Mouse (Mus musculus) layer of hippocampus, postnatal 10 days (tissue): Measurements from ENCODE around the gene Zbtb49. TPM values are rescaled to one million over a fixed set of nuclear protein-coding genes. Genes with fewer than 3 reads are reported as not detected.

ENCODE experiments used
- DNase-seq, 2 experiments: peaks; one replicate each; pipeline ENCODE4 v3.0.0; 2021; ENCODE audit warnings: low spot score in 2 of 2
- long read RNA-seq: library from polyadenylated mRNA; stranded (forward); transcript quantifications from one replicate; pipeline ENCODE4 v2.0.0, GENCODE M21; 2023
- total RNA-seq, 2 experiments: library from RNA; stranded (reverse); gene quantifications; 2 replicates each; pipeline ENCODE4 v1.2.3; 2021

Gene Zbtb49
- 10 to 100 TPM; 17.9 to 23.5 TPM for total RNA-seq
- long read RNA-seq, partial matches to known transcripts = 1 of 6 reads
- long read RNA-seq, other reads (novel, unspliced or antisense) = 1 of 6 reads

- peak; percentile 96 to 97 for DNase-seq
Observed at GRCm38 (mm10) chr5:38220328-38220912, at the start of gene Zbtb49, which contains the start of gene Lyar. Zbtb49 (minus strand) TSS chr5:38220457. Lyar (plus strand) TSS chr5:38220470.

GRCm38 (mm10) chr5:38260107-38260682 lies 39.9 kb upstream of the Zbtb49 start, which contains the start of gene Tmem128:
Tmem128 (plus strand) TSS chr5:38260185.
- DNase-seq = peak; percentile 67 to 74

- no peak for DNase-seq
Observed at GRCm38 (mm10) chr5:38259455-38260106, 39.3 kb upstream of the Zbtb49 start.

- DNase-seq = no peak
Observed at GRCm38 (mm10) chr5:38258773-38259146, 38.5 kb upstream of the Zbtb49 start.

DNA sequence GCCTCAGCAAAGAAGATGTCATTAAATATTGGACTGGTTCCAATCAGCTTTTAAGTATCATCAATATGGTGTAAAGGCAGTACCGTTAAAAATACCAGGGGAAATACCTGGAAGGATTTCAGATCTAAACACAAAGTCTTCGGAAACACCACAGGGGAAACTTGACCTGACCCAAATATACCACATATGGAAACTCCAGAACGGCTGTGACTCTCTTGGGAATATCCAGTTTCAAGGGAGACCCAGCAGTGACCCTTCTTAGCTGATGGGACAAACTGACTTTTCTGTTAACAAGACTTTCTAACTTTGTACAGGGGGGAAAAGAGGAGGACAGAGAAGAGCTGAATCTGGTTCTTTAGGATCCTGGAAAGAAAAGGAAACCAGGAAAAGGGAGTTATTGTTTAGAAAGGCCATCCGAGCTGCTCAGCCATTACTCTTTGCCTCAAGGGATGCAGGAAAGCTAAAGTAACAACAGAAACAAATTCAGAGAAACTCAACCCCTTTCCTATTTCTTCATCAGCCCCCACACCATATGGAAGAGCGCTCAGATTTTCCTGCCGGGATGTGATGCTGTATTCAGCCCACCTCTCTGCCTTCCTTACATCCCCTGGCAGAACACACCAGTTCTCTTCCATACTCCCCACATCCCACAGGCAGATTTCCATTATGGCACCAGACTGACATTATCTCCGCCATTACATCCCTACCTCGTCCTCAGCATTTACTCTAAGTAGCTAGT lies 37.9 kb upstream of the Zbtb49 start:
- DNase-seq = no peak

GRCm38 (mm10) chr5:38256551-38256950 lies 36.3 kb upstream of the Zbtb49 start:
- no peak for DNase-seq

DNA sequence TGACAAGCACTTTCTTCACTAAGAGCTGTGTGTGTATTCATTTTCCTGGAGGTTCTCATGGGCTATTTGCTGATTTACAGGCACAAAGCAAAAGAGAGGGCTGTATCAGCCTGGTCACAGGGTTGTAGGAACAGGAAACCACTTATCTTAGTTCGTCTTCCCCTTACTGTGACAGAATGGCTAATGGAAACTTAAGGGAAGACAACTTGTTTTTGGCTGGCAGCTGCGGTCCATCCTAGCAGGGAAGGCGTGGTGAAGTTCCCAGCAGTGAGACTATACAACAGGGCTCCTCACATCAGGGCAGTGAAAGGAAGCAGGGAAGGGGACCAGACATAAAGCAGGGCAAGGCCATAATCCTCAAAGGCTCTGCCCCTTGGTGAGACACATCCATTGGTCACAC lies 35.4 kb upstream of the Zbtb49 start:
- DNase-seq = no peak

DNA sequence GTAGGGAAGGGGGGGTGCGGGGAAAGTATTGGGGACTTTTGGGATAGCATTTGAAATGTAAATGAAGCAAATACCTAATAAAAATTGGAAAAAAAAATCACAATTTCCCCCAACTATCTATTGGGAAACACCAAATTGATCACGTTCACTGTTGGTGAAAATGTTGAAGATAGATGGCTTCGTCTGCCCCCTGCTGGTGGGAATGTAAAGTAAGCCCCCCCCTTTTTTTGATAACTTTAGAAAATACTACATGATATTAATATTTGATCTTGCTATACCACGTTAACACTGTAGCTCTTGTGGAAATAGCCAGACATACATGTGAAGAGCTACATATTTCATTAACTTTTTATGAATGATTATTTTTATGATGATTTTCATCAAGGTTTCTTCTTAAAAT lies 34.9 kb upstream of the Zbtb49 start:
- no peak for DNase-seq

GRCm38 (mm10) chr5:38241966-38242365 lies 21.7 kb upstream of the Zbtb49 start:
- no peak for DNase-seq

DNA sequence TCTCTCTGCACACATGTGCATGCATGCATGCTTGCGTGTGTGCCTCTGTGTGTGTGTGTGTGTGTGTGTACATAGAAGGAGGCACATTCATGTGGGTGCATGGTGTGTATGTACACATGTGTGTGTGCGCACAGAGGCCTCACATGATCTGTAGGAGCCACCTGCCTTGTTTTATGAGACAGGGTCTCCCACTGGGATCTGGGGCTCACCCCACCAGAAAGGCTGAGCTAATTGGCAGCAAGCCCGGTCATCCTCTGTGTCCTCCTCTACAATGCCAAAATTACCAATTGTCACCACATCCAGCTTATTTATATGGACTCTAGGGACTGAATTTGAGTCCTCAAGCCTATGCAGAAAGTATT lies 21.2 kb upstream of the Zbtb49 start:
- DNase-seq = no peak

GRCm38 (mm10) chr5:38240727-38241472 lies 20.6 kb upstream of the Zbtb49 start:
- DNase-seq = no peak

DNA sequence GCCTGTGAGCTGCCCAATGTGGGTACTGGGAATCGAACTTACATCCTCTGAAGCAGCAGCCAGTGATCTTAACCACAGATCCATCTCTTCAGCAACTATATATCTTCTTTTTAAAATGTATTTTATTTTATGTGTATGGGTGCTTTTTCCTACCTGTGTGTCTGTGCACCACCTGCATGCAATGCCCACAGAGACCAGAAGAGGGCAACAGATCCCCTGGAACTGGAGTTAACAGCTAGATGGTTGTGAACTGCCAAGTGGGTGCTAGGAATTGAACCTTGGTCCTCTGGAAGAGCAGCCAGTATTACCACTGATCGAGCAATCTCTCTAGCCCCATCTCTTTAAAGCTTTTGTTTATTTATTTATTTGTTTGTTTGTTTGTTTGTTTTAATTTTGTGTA lies 16.4 kb upstream of the Zbtb49 start:
- no peak for DNase-seq

- DNase-seq = peak; percentile 57 to 60
Observed at GRCm38 (mm10) chr5:38235422-38235821, 15.2 kb upstream of the Zbtb49 start.

- no peak for DNase-seq
Observed at GRCm38 (mm10) chr5:38219771-38220307, 418 bp downstream of the Zbtb49 start.

GRCm38 (mm10) chr5:38213009-38213408 lies 7.2 kb downstream of the Zbtb49 start:
- DNase-seq = peak; percentile 24 to 31

- no peak for DNase-seq
Observed at GRCm38 (mm10) chr5:38211691-38212090, 8.6 kb downstream of the Zbtb49 start.

DNA sequence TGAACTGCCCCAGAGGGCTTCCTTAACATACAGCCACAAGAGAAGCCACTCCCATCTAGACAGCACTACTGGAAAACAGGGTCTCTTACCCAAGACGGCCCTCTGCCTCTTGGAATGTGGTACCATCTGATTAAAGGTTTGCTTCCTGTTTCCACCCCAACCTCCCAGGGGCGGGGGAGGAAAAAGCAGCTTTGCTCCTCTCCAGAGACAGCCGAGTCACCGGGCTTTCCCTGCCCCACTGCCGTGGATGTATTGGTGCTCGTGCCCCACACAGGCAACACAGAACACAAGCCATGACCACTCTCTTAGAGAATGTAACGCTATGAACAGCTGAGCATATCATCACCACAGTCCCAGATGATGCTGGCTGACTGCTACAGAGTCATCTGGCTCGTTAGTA lies 11.3 kb downstream of the Zbtb49 start:
- DNase-seq = no peak

DNA sequence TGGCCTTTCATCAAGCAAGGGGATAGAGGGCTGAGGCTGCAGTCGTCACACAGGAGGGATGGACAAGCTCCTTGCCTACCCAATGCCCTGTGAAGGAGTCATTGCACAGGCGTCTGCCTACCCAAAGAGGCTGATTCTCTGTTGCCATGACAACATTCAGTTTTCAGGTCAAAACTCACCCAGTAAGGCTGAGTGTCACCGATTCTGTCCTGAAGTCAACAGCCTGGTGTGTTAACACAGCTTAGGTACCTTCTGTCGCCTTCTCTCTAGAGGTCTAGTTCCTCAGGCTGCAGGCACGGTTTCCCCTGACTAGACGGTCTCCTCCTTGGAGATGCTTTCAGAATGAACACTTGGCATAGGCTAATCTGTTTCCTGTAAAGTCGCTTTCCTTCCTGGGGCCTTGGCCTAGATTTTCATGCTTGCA lies 14.9 kb downstream of the Zbtb49 start:
- DNase-seq = no peak

DNA sequence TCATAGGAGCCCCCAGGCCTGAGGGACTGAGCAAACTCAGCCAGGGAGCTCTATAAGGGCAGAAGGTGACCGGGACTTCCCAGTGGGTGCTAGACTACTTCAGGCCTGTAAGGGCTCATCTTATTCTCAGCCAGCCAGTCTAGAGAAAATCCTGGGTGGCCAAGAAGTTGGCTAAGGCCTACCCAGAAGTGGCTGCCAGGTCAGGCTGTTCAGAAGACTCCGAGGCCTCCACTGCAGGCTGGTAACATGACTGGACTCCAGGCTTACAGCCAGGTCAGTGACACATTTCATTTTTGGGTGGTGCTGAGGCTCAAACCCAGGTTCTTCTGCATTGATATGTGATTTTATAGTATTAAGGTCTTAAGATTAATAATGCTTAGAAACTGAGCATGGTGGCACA lies 20.6 kb downstream of the Zbtb49 start:
- DNase-seq = no peak

DNA sequence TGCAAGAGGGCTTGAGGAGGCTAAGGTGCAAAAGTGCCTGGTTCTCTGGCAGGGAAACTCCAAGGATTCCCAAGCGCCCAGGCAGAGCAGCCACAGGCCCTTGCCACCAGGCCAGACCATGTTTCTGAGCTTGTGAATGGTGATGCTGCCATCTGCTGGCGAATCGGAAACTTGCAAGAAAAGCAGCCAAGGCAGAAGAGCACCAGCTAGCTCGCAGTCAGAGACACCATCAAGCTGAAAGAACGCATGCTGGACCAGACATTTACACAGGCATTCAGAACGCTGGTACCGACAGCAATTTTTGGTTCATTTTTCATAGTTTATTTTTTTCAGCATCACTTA lies 22.8 kb downstream of the Zbtb49 start:
- peak; percentile 93 to 94 for DNase-seq
